Mouse (Mus musculus) heart, adult 2 months (tissue): ENCODE data around the gene Ip6k2. TPM values are rescaled to one million over a fixed set of nuclear protein-coding genes. Genes with fewer than 3 reads are reported as not detected.
A peak's percentile ranks its signal among the peaks of the same experiment; 100 is the strongest.

Experiments
- DNase-seq, 2 experiments: peaks; one replicate each; pipeline ENCODE4 v3.0.0; 2021
- H3K27ac ChIP-seq: fragments of 200-600 bp; 2 replicates; pipeline ENCODE4 v1.8.1; 2022
- H3K27me3 ChIP-seq: fragments of 200-500 bp; 2 replicates; pipeline ENCODE4 v1.6.1; 2012; ENCODE audit warnings: mild to moderate bottlenecking, low read length, inconsistent platforms, mixed read lengths; ENCODE audit not compliant: control insufficient read depth, insufficient read depth
- H3K36me3 ChIP-seq: fragments of 200-500 bp; 2 replicates; pipeline ENCODE4 v1.6.1; 2012; ENCODE audit warnings: low read length, inconsistent platforms; ENCODE audit not compliant: control insufficient read depth, insufficient read depth
- H3K4me1 ChIP-seq: fragments of 200-500 bp; 2 replicates; pipeline ENCODE4 v1.6.1; 2011; ENCODE audit warnings: low read length; ENCODE audit not compliant: control insufficient read depth, insufficient read depth
- H3K4me3 ChIP-seq: fragments of 200-600 bp; 2 replicates; pipeline ENCODE4 v1.8.1; 2022
- H3K79me2 ChIP-seq: fragments of 200-500 bp; replicated peaks from 2 replicates; pipeline ENCODE4 v1.6.1; 2012; ENCODE audit warnings: mild to moderate bottlenecking, inconsistent platforms, low read length, moderate library complexity, mixed read lengths; ENCODE audit not compliant: control insufficient read depth, insufficient read depth
- H3K9ac ChIP-seq: fragments of 200-500 bp; 2 replicates; pipeline ENCODE4 v1.6.1; 2012; ENCODE audit warnings: low read depth, mild to moderate bottlenecking, control low read depth, inconsistent platforms, low read length, mixed read lengths
- CTCF ChIP-seq: fragments of 200-600 bp; IDR thresholded peaks from 2 replicates; pipeline ENCODE4 v1.8.1; 2022; ENCODE audit warnings: antibody characterized with exemption, mild to moderate bottlenecking, moderate library complexity
- EP300 ChIP-seq: fragments of 200-500 bp; IDR thresholded peaks from 2 replicates; pipeline ENCODE4 v1.6.1; 2011; ENCODE audit warnings: low read depth, low read length, control low read depth; ENCODE audit not compliant: insufficient read depth
- POLR2A ChIP-seq: fragments of 200-500 bp; IDR thresholded peaks from 2 replicates; pipeline ENCODE4 v1.6.1; 2011; ENCODE audit warnings: mild to moderate bottlenecking, low read depth, low read length, control low read depth; ENCODE audit not compliant: insufficient read depth
- WGBS: fragments of 180-500 bp; shearing (Covaris S2); methylation state at CpG from one replicate; pipeline ENCODE4 v1.1.7; 2018; 5-methylcytosine and 5-hydroxymethylcytosine counted together
- intact Hi-C: fragments of 180-260 bp; cut with DNase I; formaldehyde crosslinking; loops from one replicate; pipeline ENCODE4 v1.15.1; 2025
- polyA plus RNA-seq: library from polyadenylated mRNA; depleted of rRNA; stranded (reverse); fragments of >200 nt; gene quantifications from 2 replicates; pipeline ENCODE4 v1.2.3, GENCODE M21; 2012
- total RNA-seq, 2 experiments: library from RNA; stranded (reverse); gene quantifications; 2 replicates each; pipeline ENCODE4 v1.2.3; 2021

Gene Ip6k2
- total and polyA plus RNA-seq, 3 experiments = 19.2 to 22.3 (median 20.6) TPM

- peak overlapping the region; percentile 34; the same call in 1 of the 2 replicates for H3K9ac ChIP-seq
Observed at GRCm38 (mm10) chr9:108832390-108833108, 49.0 kb downstream of the Ip6k2 start.

GRCm38 (mm10) chr9:108842989-108843388 is 59.4 kb downstream of the Ip6k2 start:
- Histone ChIP-seq H3K4me3 (no peak overlapping the region), H3K9ac (no peak overlapping the region)
- TF ChIP-seq POLR2A (no peak; the same call in 1 of the 2 replicates), EP300 (peak; percentile 64; the same call in 1 of the 2 replicates), CTCF (peak; percentile 62)

More at GRCm38 (mm10) chr9:108832390-108833108, 49.0 kb downstream of the Ip6k2 start:
- intact Hi-C loops = no loop called here
- peak; percentile 82 to 89 for DNase-seq
- peak overlapping the region; percentile 47 for H3K4me3 ChIP-seq
- H3K36me3 ChIP-seq = no peaks in the 10 kb centered on the region
- TF ChIP-seq EP300 (no peak), CTCF (no peak), POLR2A (no peak)
- 5% methylated on average over 46 of the region's 46 CpGs for whole genome bisulfite sequencing
- peaks cover 5% of the 10 kb centered on the region for H3K4me1 ChIP-seq
- H3K27ac ChIP-seq = no peak overlapping the region
- H3K27me3 ChIP-seq = peaks cover 11% of the 10 kb centered on the region
- H3K79me2 ChIP-seq = no peaks in the 10 kb centered on the region

GRCm38 (mm10) chr9:108845390-108845789 is 61.8 kb downstream of the Ip6k2 start:
- intact Hi-C loops = no loop called here
- Histone ChIP-seq H3K9ac (no peak overlapping the region), H3K4me3 (no peak overlapping the region), H3K79me2 (no peaks in the 10 kb centered on the region), H3K36me3 (no peaks in the 10 kb centered on the region), H3K27ac (no peak overlapping the region), H3K27me3 (no peaks in the 10 kb centered on the region), H3K4me1 (no peaks in the 10 kb centered on the region; the same call in 1 of the 2 replicates)
- WGBS = 66% methylated on average over 5 of the region's 5 CpGs
- no peak for DNase-seq
- TF ChIP-seq CTCF (no peak), EP300 (no peak), POLR2A (no peak)

More at GRCm38 (mm10) chr9:108842989-108843388, 59.4 kb downstream of the Ip6k2 start:
- no peaks in the 10 kb centered on the region; the same call in 1 of the 2 replicates for H3K4me1 ChIP-seq
- no peaks in the 10 kb centered on the region for H3K36me3 ChIP-seq
- intact Hi-C loops = no loop called here
- peak; percentile 51 to 55 for DNase-seq
- no peaks in the 10 kb centered on the region for H3K27me3 ChIP-seq
- no peaks in the 10 kb centered on the region for H3K79me2 ChIP-seq
- 9% methylated on average over 14 of the region's 14 CpGs for WGBS
- no peak overlapping the region for H3K27ac ChIP-seq

- no peak for TF ChIP-seq EP300
- no peak for TF ChIP-seq CTCF
- TF ChIP-seq POLR2A = no peak
- no peak overlapping the region for H3K27ac ChIP-seq
- H3K79me2 ChIP-seq = no peaks in the 10 kb centered on the region
- H3K9ac ChIP-seq = no peak overlapping the region
- H3K27me3 ChIP-seq = no peaks in the 10 kb centered on the region
- H3K4me3 ChIP-seq = no peak overlapping the region
- DNase-seq = no peak
- peaks cover 2% of the 10 kb centered on the region; the same call in 1 of the 2 replicates for H3K4me1 ChIP-seq
- WGBS = 60% methylated on average over 4 of the region's 4 CpGs
- intact Hi-C loops = no loop called here
- no peaks in the 10 kb centered on the region for H3K36me3 ChIP-seq
Observed at GRCm38 (mm10) chr9:108847374-108847773, 63.8 kb downstream of the Ip6k2 start.

GRCm38 (mm10) chr9:108848419-108848818 is 64.8 kb downstream of the Ip6k2 start:
- TF ChIP-seq POLR2A (no peak), CTCF (no peak), EP300 (no peak)
- no peak for DNase-seq
- WGBS = 59% methylated on average over 17 of the region's 17 CpGs
- Histone ChIP-seq H3K36me3 (no peaks in the 10 kb centered on the region), H3K4me3 (no peak overlapping the region), H3K9ac (no peak overlapping the region), H3K4me1 (peaks cover 2% of the 10 kb centered on the region; the same call in 1 of the 2 replicates), H3K27me3 (no peaks in the 10 kb centered on the region), H3K79me2 (no peaks in the 10 kb centered on the region), H3K27ac (no peak overlapping the region)
- intact Hi-C loops = no loop called here

- H3K9ac ChIP-seq = peak within 1 kb of the TSS; percentile 76
- WGBS = 44% methylated on average over 3 of the region's 3 CpGs
- H3K27ac ChIP-seq = peak within 1 kb of the TSS; percentile 92
- H3K27me3 ChIP-seq = no peaks in the 10 kb centered on the region
- intact Hi-C loops = no loop called here
- no peaks in the 10 kb centered on the region for H3K79me2 ChIP-seq
- TF ChIP-seq POLR2A (peak; percentile 42; the same call in 1 of the 2 replicates), EP300 (no peak), CTCF (no peak)
- DNase-seq = peak; percentile 55 to 73
- H3K4me3 ChIP-seq = peak within 1 kb of the TSS; percentile 70
- H3K4me1 ChIP-seq = peaks cover 2% of the 10 kb centered on the region; the same call in 1 of the 2 replicates
- no peaks in the 10 kb centered on the region for H3K36me3 ChIP-seq
Observed at GRCm38 (mm10) chr9:108852976-108853375, 69.4 kb downstream of the Ip6k2 start, which contains the start of gene Slc26a6. Slc26a6 (plus strand) TSS chr9:108853283.
